Mouse (Mus musculus): ENCODE measurements at regions not wholly inside any gene's neighbourhood (a gene's known extent, or its start where the extent isn't known, plus 50 kb on each side); places are given as distances from the start of the nearest gene placed in this dataset.

GRCm38 (mm10) chr10:67801619-67802018 is 110.8 kb downstream of the Zfp365 start:
- TF ChIP-seq CTCF (IDR thresholded peaks at IDR 0.05; ENCODE audit: extremely low read depth, insufficient read length, insufficient replicate concordance, low read depth, low read length) (no peak), POLR2A (IDR thresholded peaks at IDR 0.05; ENCODE audit: low read depth, low read length) (no peak)

Measured in small intestine, adult 2 months (tissue).